Mouse (Mus musculus): ENCODE results near the gene Olfr878.

- TF ChIP-seq CTCF (IDR thresholded peaks at IDR 0.05; ENCODE audit: control insufficient read depth, insufficient read depth, insufficient read length) (no peak), CEBPB (IDR thresholded peaks at IDR 0.05; ENCODE audit: low read depth) (no peak), USF1 (IDR thresholded peaks at IDR 0.05; ENCODE audit: low read depth) (no peak), MYOG (IDR thresholded peaks at IDR 0.05; ENCODE audit: control insufficient read depth, extremely low read depth, insufficient read length) (no peak), MAX (IDR thresholded peaks at IDR 0.05) (no peak), FOSL1 (IDR thresholded peaks at IDR 0.05; ENCODE audit: insufficient read depth, low read length, poor library complexity, severe bottlenecking) (no peak)
Observed at GRCm38 (mm10) chr9:37925445-37925844, 7.8 kb downstream of the Olfr878 start.
